Mouse (Mus musculus) intestine, postnatal 0 days (tissue): ENCODE measurements around the gene 1190002N15Rik. TPM values are rescaled to one million over a fixed set of nuclear protein-coding genes. Genes with fewer than 3 reads are reported as not detected.

Source experiments
- ATAC-seq: fragments of 200-750 bp; cut with Nextera tagmentation; 2 replicates; pipeline ENCODE4 v1.8.0; 2017; ENCODE audit warnings: mild to moderate bottlenecking, moderate TSS enrichment, moderate library complexity
- H3K27ac ChIP-seq: fragments of 300-500 bp; sonication (generic); 2 replicates; pipeline ENCODE4 v1.5.1; 2014; ENCODE audit warnings: mild to moderate bottlenecking, low read depth, low read length, moderate library complexity
- H3K27me3 ChIP-seq: fragments of 300-500 bp; sonication (generic); replicated peaks from 2 replicates; pipeline ENCODE4 v1.6.1; 2014; ENCODE audit warnings: low read length, mixed read lengths; ENCODE audit not compliant: control insufficient read depth, insufficient read depth
- H3K36me3 ChIP-seq: fragments of 300-500 bp; sonication (generic); 2 replicates; pipeline ENCODE4 v1.6.1; 2014; ENCODE audit warnings: mild to moderate bottlenecking, moderate library complexity; ENCODE audit not compliant: control insufficient read depth, insufficient read depth
- H3K4me1 ChIP-seq: fragments of 300-500 bp; sonication (generic); replicated peaks from 2 replicates; pipeline ENCODE4 v1.6.1; 2014; ENCODE audit warnings: antibody characterized with exemption, low read length, mixed read lengths; ENCODE audit not compliant: control insufficient read depth, insufficient read depth
- H3K4me2 ChIP-seq: fragments of 300-500 bp; sonication (generic); replicated peaks from 2 replicates; pipeline ENCODE4 v1.6.1; 2014; ENCODE audit warnings: low read depth, mild to moderate bottlenecking, moderate library complexity
- H3K4me3 ChIP-seq: fragments of 300-500 bp; sonication (generic); 2 replicates; pipeline ENCODE4 v1.5.1; 2014; ENCODE audit warnings: low read depth, low read length
- H3K9ac ChIP-seq: fragments of 300-500 bp; sonication (generic); 2 replicates; pipeline ENCODE4 v1.6.1; 2014; ENCODE audit warnings: mild to moderate bottlenecking, low read depth, low read length
- H3K9me3 ChIP-seq: fragments of 300-500 bp; sonication (generic); 2 replicates; pipeline ENCODE4 v1.6.1; 2016; ENCODE audit warnings: mixed run types; ENCODE audit not compliant: control insufficient read depth
- CTCF ChIP-seq: sonication (generic); IDR thresholded peaks from 2 replicates; pipeline ENCODE4 v1.5.1; 2016; ENCODE audit warnings: low read depth, mild to moderate bottlenecking, control low read depth, antibody characterized with exemption, moderate library complexity
- WGBS: fragments of 180-500 bp; shearing (Covaris S2); extraction: QIAGEN DNeasy Blood & Tissue Kit; methylation state at CpG from one replicate; pipeline ENCODE4 v1.1.7; 2014; 5-methylcytosine and 5-hydroxymethylcytosine counted together
- polyA plus RNA-seq: library from polyadenylated mRNA; unstranded; fragments of >200 nt; fragmentation: Nextera tagmentation; extraction: Ambion mirVana; gene quantifications from 2 replicates; pipeline ENCODE4 v1.2.1, GENCODE M21; 2015

Gene 1190002N15Rik
- polyA plus RNA-seq, 1 experiment from 2014 or later = 19.7 TPM

GRCm38 (mm10) chr9:94533641-94534040, 4.2 kb downstream of the 1190002N15Rik start:
- 46% methylated on average over 4 of the region's 4 CpGs for WGBS
- ATAC-seq = no peak

GRCm38 (mm10) chr9:94529987-94530386, 7.9 kb downstream of the 1190002N15Rik start:
- Histone ChIP-seq H3K9ac (no peak overlapping the region), H3K4me2 (no peak overlapping the region), H3K27ac (no peak overlapping the region), H3K4me3 (no peak overlapping the region), H3K27me3 (no peaks in the 10 kb centered on the region), H3K36me3 (no peaks in the 10 kb centered on the region), H3K4me1 (no peaks in the 10 kb centered on the region), H3K9me3 (no peaks in the 10 kb centered on the region)
- TF ChIP-seq CTCF = no peak
- no peak for ATAC-seq

More at GRCm38 (mm10) chr9:94533641-94534040, 4.2 kb downstream of the 1190002N15Rik start:
- H3K27me3 ChIP-seq = no peaks in the 10 kb centered on the region
- no peaks in the 10 kb centered on the region for H3K9me3 ChIP-seq
- no peak overlapping the region for H3K4me3 ChIP-seq
- no peak overlapping the region for H3K27ac ChIP-seq
- H3K36me3 ChIP-seq = no peaks in the 10 kb centered on the region
- no peaks in the 10 kb centered on the region for H3K4me1 ChIP-seq
- H3K4me2 ChIP-seq = no peak overlapping the region
- no peak for TF ChIP-seq CTCF
- no peak overlapping the region for H3K9ac ChIP-seq

GRCm38 (mm10) chr9:94529146-94529746, 8.6 kb downstream of the 1190002N15Rik start:
- Histone ChIP-seq H3K9me3 (no peaks in the 10 kb centered on the region), H3K9ac (no peak overlapping the region), H3K4me2 (no peak overlapping the region), H3K27me3 (no peaks in the 10 kb centered on the region), H3K36me3 (no peaks in the 10 kb centered on the region), H3K4me3 (no peak overlapping the region), H3K27ac (no peak overlapping the region), H3K4me1 (no peaks in the 10 kb centered on the region)
- no peak for ATAC-seq
- no peak for TF ChIP-seq CTCF
- WGBS = 81% methylated on average over 1 of the region's 1 CpGs

GRCm38 (mm10) chr9:94526473-94526872, 11.4 kb downstream of the 1190002N15Rik start:
- no peak overlapping the region for H3K27ac ChIP-seq
- H3K9me3 ChIP-seq = no peaks in the 10 kb centered on the region
- no peak overlapping the region for H3K9ac ChIP-seq
- no peak for ATAC-seq
- no peak for TF ChIP-seq CTCF
- no peak overlapping the region for H3K4me3 ChIP-seq
- H3K4me1 ChIP-seq = no peaks in the 10 kb centered on the region
- no peak overlapping the region for H3K4me2 ChIP-seq
- no peaks in the 10 kb centered on the region for H3K27me3 ChIP-seq
- WGBS = 78% methylated on average over 7 of the region's 7 CpGs
- H3K36me3 ChIP-seq = no peaks in the 10 kb centered on the region; the same call in 1 of the 2 replicates

- Histone ChIP-seq H3K27ac (no peak overlapping the region), H3K4me2 (no peak overlapping the region), H3K27me3 (no peaks in the 10 kb centered on the region), H3K36me3 (no peaks in the 10 kb centered on the region), H3K9me3 (no peaks in the 10 kb centered on the region), H3K9ac (no peak overlapping the region), H3K4me3 (no peak overlapping the region), H3K4me1 (no peaks in the 10 kb centered on the region)
- ATAC-seq = no peak
- WGBS = 85% methylated on average over 8 of the region's 8 CpGs
- TF ChIP-seq CTCF = no peak
Measured at GRCm38 (mm10) chr9:94512246-94512645, 25.6 kb downstream of the 1190002N15Rik start.

GRCm38 (mm10) chr9:94511139-94511538, 26.7 kb downstream of the 1190002N15Rik start:
- Histone ChIP-seq H3K4me2 (no peak overlapping the region), H3K9me3 (no peaks in the 10 kb centered on the region), H3K36me3 (no peaks in the 10 kb centered on the region), H3K4me3 (no peak overlapping the region), H3K9ac (no peak overlapping the region), H3K27ac (no peak overlapping the region), H3K4me1 (no peaks in the 10 kb centered on the region), H3K27me3 (no peaks in the 10 kb centered on the region)
- no peak for ATAC-seq
- no peak for TF ChIP-seq CTCF

- Histone ChIP-seq H3K4me3 (no peak overlapping the region), H3K4me1 (no peaks in the 10 kb centered on the region), H3K9ac (no peak overlapping the region), H3K27ac (no peak overlapping the region), H3K36me3 (no peaks in the 10 kb centered on the region), H3K27me3 (no peaks in the 10 kb centered on the region), H3K9me3 (no peaks in the 10 kb centered on the region), H3K4me2 (no peak overlapping the region)
- no peak for ATAC-seq
- TF ChIP-seq CTCF = no peak
- 76% methylated on average over 1 of the region's 1 CpGs for WGBS
Measured at GRCm38 (mm10) chr9:94506980-94507379, 30.9 kb downstream of the 1190002N15Rik start.
